Mouse (Mus musculus) erythroblast, embryonic 14.5 days (primary cell): Measurements from ENCODE around the gene Dlg2.

Experiments used
- GATA1 ChIP-seq: IDR thresholded peaks from 2 replicates; pipeline ENCODE4 v1.6.1; 2012; ENCODE audit warnings: low read length, inconsistent platforms, mixed read lengths
- TAL1 ChIP-seq: IDR thresholded peaks from 3 replicates; pipeline ENCODE4 v1.6.1; 2012; ENCODE audit warnings: low read length, inconsistent platforms, mixed read lengths

- TF ChIP-seq GATA1 (no peak), TAL1 (no peak)
Observed at GRCm38 (mm10) chr7:91687930-91688329, 1211.5 kb downstream of the Dlg2 start.
